Mouse (Mus musculus): ENCODE results near the gene Znfx1. TPM values are rescaled to one million over a fixed set of nuclear protein-coding genes. Genes with fewer than 3 reads are reported as not detected.

The Znfx1 gene
- polyA plus RNA-seq, 1 experiment from 2014 or later: 128 TPM

DNA sequence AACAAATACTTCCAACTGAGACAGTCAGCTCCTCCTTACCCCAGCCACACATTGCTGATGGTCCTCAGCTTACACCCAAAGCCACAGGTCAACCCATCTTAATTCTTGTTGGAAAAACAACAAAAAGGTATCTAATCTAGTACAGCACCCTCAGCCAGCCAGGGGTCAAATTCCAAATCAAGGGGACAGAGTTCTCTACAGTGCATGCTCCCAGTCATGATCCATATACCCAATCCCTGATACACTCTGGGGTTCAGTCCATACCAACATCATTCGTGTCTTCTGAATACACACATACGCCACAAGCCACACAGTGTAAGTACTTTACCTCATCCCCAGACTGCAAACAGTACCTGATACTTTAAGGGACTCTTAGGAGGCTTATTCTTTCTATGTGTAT is 56.5 kb downstream of the Znfx1 start:
- no peaks in the 10 kb centered on the region for H3K36me3 ChIP-seq (ENCODE audit: inconsistent target)
- no peak overlapping the region for H3K27ac ChIP-seq
- H3K4me3 ChIP-seq (ENCODE audit: inconsistent target): no peak overlapping the region
- H3K79me2 ChIP-seq (ENCODE audit: inconsistent target): no peaks in the 10 kb centered on the region
- WGBS (ENCODE audit: missing documents): 88% methylated on average over 2 of the region's 2 CpGs

DNA sequence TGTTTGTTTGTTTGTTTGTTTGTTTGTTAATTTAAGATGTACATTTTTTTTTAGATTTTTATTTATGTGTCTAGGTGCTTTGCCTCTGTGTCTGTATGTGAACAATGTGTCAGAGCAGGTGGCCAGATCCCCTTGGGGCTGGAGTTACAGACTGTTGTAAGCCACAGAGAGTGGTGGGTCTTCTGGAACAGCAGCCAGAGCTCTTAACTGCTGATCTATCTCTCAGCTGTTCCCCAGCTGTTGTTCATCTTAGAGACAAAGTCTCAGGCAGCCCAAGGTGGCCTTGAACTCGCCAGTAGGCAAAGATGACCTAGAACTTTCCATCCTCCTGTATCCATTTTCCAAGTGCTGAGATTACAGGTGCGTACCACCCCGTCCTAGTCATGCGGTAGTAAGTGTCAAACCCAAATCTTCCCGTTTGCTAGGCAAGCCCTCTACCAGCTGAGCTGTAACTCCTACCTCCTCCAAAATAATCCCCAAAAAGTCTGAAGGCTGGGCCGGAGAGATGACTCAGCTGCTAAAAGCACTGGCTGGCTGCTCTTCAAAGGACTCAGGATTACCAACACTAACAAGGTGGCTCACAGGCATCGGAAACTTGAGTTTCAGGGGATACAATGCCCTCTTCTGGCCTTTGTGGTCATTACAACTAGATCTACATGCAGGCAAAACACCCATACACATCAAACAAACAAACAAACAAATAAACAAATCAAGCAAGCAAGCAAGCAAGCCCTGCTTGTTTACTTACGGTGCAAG is 58.5 kb downstream of the Znfx1 start:
- 56% methylated on average over 8 of the region's 8 CpGs for WGBS (ENCODE audit: missing documents)
- Histone ChIP-seq H3K79me2 (ENCODE audit: inconsistent target) (no peaks in the 10 kb centered on the region), H3K27ac (no peak overlapping the region), H3K36me3 (ENCODE audit: inconsistent target) (no peaks in the 10 kb centered on the region), H3K4me3 (ENCODE audit: inconsistent target) (no peak overlapping the region)

DNA sequence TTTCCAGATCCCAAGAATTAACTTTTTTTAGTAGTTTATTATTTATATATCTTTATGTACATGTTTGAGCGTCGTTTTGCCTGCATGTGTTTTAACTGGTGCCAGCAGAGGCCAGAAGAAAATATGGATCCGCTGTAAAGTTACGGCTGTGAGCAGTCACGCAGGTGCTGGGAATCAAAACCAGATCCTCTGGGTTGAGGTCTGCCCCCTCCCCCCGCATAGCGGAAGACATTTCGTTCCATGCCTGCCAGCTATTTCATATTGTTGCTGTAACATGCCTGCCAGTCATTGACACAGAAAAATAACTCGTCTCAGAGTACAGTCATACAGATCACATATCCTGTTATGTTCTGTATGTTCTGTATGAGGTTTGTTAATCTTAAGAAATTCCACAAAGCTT is 61.3 kb downstream of the Znfx1 start:
- Histone ChIP-seq H3K79me2 (ENCODE audit: inconsistent target) (no peaks in the 10 kb centered on the region), H3K4me3 (ENCODE audit: inconsistent target) (no peak overlapping the region), H3K36me3 (ENCODE audit: inconsistent target) (no peaks in the 10 kb centered on the region), H3K27ac (no peak overlapping the region)
- WGBS (ENCODE audit: missing documents): 79% methylated on average over 7 of the region's 9 CpGs

DNA sequence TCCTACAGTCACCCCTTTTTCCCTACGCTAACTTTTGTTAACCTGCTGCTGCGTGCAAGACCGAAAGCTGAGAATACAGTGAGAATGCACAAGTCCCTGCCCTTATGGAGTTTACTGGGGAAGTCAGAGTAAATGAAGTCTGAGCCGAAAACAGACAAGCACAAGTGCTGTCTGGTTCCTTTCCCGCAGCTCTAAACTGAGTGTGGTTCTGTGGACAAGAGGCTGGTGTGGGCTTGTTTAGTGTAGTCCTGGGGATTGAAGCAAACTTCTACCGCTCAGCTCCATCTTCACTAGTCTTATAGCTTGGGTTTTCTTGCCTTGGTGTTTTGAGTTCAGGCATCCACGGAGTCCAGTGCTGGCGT is 66.3 kb downstream of the Znfx1 start:
- 35% methylated on average over 8 of the region's 8 CpGs for WGBS (ENCODE audit: missing documents)
- Histone ChIP-seq H3K36me3 (ENCODE audit: inconsistent target) (no peaks in the 10 kb centered on the region), H3K79me2 (ENCODE audit: inconsistent target) (peaks cover 41% of the 10 kb centered on the region), H3K27ac (peak overlapping the region; percentile 68), H3K4me3 (ENCODE audit: inconsistent target) (peak overlapping the region; percentile 33)

DNA sequence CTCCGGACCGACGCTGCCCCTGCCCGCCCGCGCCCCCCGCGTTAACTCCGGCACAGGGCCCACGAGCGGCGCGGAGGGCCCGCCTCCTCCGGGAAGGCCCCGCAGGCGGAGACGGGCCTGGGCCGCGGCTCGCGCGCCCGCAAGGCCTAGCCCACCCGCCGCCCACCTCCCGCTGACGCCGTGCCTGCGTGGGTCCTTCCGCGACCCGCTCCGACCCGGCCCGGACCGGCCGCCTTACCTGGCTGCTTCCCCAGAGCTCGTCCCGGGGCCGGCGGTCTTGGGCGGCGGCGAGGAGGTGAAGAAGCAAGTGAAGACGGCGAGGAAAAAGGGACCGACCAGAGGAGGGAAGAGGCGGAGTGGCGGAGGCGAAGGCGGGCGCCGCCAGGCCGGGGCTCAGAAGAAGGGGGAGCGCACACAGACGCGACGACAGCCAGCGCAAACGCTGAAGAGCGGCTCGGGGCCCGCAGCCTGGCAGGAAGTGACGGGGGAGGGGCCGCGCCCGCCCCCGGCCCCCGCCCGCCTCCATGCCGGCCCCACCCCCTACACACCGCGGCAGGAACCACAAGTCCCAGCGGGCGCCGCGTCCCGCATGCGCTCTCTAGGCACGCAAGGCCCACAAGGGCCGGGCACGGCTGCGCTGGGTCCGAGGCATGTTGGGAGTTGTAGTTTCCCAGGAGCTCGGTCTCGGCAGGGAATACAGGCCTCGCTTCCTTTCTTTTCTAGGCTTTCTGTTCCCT is 66.9 kb downstream of the Znfx1 start, which contains the start of gene Stau1:
Stau1 (minus strand) TSS at position 504 of the 737 bp plus-strand sequence.
- H3K36me3 ChIP-seq (ENCODE audit: inconsistent target): no peaks in the 10 kb centered on the region
- H3K4me3 ChIP-seq (ENCODE audit: inconsistent target): peak within 1 kb of the TSS; percentile 69
- peak within 1 kb of the TSS; percentile 68 for H3K27ac ChIP-seq
- under 1% methylated on average over 68 of the region's 88 CpGs for WGBS (ENCODE audit: missing documents)
- peaks cover 46% of the 10 kb centered on the region for H3K79me2 ChIP-seq (ENCODE audit: inconsistent target)

DNA sequence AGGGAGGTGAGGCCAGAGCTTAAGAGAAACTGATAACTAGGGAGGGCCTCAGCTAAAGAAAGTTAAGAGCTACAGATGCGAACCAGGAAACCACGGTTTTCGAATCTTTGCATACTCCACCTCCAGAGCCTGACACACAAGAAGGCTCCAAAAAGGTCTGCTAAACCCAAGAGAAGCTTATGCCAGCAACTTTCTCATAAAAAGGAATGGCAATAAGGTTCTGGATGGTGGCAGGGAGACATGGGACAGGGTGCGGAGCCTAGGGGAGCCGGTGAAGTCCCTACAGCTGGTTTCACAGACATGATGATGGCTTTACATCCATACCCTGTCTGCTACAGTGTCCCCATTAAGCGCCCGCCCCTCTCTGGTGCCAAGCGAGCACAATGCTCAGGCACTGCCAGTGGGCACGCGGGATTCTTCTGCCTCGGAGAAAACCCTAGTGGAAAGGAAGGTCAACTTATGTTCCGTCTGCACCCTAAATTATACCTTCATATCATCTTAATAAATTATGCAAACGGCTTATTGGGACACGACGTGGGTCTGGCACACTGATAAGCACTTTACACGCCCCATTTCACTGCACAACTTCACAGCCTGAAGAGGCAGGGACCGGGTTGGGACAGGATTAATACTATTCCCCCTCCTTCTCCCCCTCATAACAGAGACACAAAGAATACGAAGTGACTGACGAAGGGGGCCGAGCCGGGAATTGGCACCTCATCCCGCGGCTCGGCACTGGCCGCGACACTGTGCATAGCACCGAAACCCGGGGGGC is 67.6 kb downstream of the Znfx1 start:
- peak overlapping the region; percentile 39 for H3K27ac ChIP-seq
- H3K4me3 ChIP-seq (ENCODE audit: inconsistent target): peak overlapping the region; percentile 69
- peaks cover 54% of the 10 kb centered on the region for H3K79me2 ChIP-seq (ENCODE audit: inconsistent target)
- no peaks in the 10 kb centered on the region for H3K36me3 ChIP-seq (ENCODE audit: inconsistent target)
- WGBS (ENCODE audit: missing documents): 3% methylated on average over 28 of the region's 28 CpGs

DNA sequence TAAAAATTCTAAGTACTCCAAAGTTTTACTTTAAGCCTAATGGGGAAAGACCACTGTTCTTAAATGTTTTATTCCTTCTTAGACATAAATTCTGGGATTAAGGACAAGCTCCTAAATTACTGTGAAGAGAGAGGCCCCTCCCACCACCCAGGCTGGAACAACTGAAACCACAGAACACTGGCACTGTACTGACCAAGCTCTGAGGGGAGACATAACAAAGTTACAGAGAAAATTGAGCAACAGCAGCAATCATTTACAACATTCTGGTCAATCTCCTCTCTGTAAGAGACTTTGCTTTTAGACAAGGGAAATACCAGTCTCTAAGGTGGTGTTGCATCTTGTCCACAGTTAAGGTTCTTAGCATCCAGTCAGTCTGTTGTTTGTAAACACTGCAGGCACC is 70.9 kb downstream of the Znfx1 start:
- Histone ChIP-seq H3K36me3 (ENCODE audit: inconsistent target) (no peaks in the 10 kb centered on the region), H3K4me3 (ENCODE audit: inconsistent target) (no peak overlapping the region), H3K27ac (no peak overlapping the region), H3K79me2 (ENCODE audit: inconsistent target) (peaks cover 87% of the 10 kb centered on the region)

DNA sequence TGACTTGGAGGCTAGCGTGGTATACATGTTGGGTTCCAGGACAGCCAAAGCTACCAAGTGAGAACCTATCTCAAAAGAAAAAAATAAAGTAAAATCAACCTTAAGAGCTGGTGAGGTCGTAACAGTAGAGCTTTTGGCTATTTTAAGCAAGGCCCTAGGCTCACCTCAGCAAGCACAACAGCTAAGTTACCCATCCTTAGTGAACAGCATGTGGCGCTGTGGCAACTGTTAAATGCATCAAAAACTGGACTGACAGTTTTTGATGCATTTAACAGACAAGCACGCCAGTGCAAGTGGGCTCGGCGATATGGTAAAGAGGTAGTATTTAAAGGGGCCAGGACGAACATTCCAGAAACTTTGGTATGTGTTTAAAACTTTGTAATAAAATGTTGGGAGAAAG is 72.0 kb downstream of the Znfx1 start:
- no peak overlapping the region for H3K4me3 ChIP-seq (ENCODE audit: inconsistent target)
- WGBS (ENCODE audit: missing documents): 66% methylated on average over 7 of the region's 7 CpGs
- peaks cover 97% of the 10 kb centered on the region for H3K79me2 ChIP-seq (ENCODE audit: inconsistent target)
- H3K27ac ChIP-seq: no peak overlapping the region
- H3K36me3 ChIP-seq (ENCODE audit: inconsistent target): no peaks in the 10 kb centered on the region

Other genes starting within 250 kb of the Znfx1 start
- 27.7 to 58.5 TPM (median 38.8 TPM) in 3 replicates for gene Cse1l, start 157.0 kb downstream of the Znfx1 start, polyA plus RNA-seq (2018)
- gene Stau1, start 66.7 kb downstream of the Znfx1 start, polyA plus RNA-seq (2018): 33.2 to 69.7 TPM (median 44.1 TPM) in 3 replicates
- 15.6 to 38.1 TPM (median 33.2 TPM) in 3 replicates for gene Ddx27, start 47.8 kb downstream of the Znfx1 start, polyA plus RNA-seq (2018)
- gene Kcnb1, start 127.1 kb upstream of the Znfx1 start, polyA plus RNA-seq (2018): 0.07 to 0.30 TPM in 2 of 3 replicates, not detected in the other
- not detected in 3 replicates for gene Ptgis, start 177.6 kb upstream of the Znfx1 start, polyA plus RNA-seq (2018)